Mouse (Mus musculus): Measurements from ENCODE around the gene Atp6v1g3. TPM values are rescaled to one million over a fixed set of nuclear protein-coding genes. Genes with fewer than 3 reads are reported as not detected.

Gene Atp6v1g3
- total and polyA plus RNA-seq, 2 experiments from 2014 or later: not detected

DNA sequence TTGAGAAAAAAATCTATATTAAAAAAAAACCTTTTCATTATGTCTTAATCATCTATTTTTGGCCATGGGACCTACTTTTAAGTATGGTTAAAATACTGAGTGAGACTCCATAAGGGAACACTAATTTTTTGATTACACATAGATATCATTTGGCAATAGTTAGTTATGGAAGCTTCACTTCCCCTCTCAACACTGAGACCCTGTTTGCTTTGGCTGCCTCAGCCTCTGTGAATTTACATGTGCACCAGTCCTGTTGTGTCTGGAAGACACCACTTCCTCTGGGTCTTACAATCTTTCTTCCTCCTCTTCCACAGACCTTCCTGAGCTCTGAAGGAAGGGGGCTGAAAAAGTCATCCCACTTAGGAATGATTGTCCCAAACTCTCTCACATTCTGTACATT, 11.1 kb upstream of the Atp6v1g3 start:
- Histone ChIP-seq H3K9me3 (ENCODE audit: low read length) (no peaks in the 10 kb centered on the region), H3K9ac (no peak overlapping the region), H3K4me2 (ENCODE audit: low read depth) (no peak overlapping the region), H3K27ac (ENCODE audit: low read depth, low read length) (no peak overlapping the region), H3K4me3 (ENCODE audit: low read depth, low read length) (no peak overlapping the region), H3K27me3 (ENCODE audit: insufficient read depth, low read length) (no peaks in the 10 kb centered on the region), H3K36me3 (ENCODE audit: insufficient read depth) (no peaks in the 10 kb centered on the region), H3K4me1 (ENCODE audit: insufficient read depth) (no peaks in the 10 kb centered on the region)
- DNase-seq (no peak), ATAC-seq (no peak)
- no peak for TF ChIP-seq CTCF (IDR thresholded peaks at IDR 0.05; ENCODE audit: low read depth)

- TF ChIP-seq CTCF (IDR thresholded peaks at IDR 0.05; ENCODE audit: low read depth): no peak
- Histone ChIP-seq H3K9ac (no peak overlapping the region), H3K9me3 (ENCODE audit: low read length) (no peaks in the 10 kb centered on the region), H3K36me3 (ENCODE audit: insufficient read depth) (no peaks in the 10 kb centered on the region), H3K4me1 (ENCODE audit: insufficient read depth) (no peaks in the 10 kb centered on the region), H3K27ac (ENCODE audit: low read depth, low read length) (no peak overlapping the region), H3K4me3 (ENCODE audit: low read depth, low read length) (no peak overlapping the region), H3K27me3 (ENCODE audit: insufficient read depth, low read length) (no peaks in the 10 kb centered on the region), H3K4me2 (ENCODE audit: low read depth) (no peak overlapping the region)
- no peak for DNase-seq
- 93% methylated on average over 5 of the region's 5 CpGs for WGBS
- no peak for ATAC-seq
These were observed 6.0 kb upstream of the Atp6v1g3 start for GRCm38 (mm10) chr1:138267465-138268055.

DNA sequence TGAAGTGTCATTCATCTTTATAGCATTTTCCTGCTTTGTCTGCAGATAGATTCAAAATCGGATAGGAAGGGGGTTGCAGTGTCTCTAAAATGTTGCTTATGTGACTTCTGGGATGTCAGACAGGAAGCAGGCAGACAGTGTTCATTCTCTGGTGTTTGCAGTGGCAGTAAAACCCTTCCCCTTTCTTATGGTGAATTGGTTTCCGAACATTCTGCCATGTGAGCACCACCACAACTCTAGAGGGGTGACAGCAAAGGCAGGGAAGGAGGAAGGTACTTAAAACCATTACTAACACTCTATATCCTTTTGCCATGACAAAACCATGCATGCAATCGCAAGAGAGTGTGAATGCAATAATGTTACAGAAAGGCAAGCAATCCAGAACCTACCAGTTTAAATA, 1.4 kb downstream of the Atp6v1g3 start:
- no peaks in the 10 kb centered on the region for H3K4me1 ChIP-seq (ENCODE audit: insufficient read depth)
- no peak overlapping the region for H3K9ac ChIP-seq
- H3K36me3 ChIP-seq (ENCODE audit: insufficient read depth): no peaks in the 10 kb centered on the region
- no peak for TF ChIP-seq CTCF (IDR thresholded peaks at IDR 0.05; ENCODE audit: low read depth)
- H3K4me2 ChIP-seq (ENCODE audit: low read depth): no peak overlapping the region
- no peak overlapping the region for H3K4me3 ChIP-seq (ENCODE audit: low read depth, low read length)
- H3K9me3 ChIP-seq (ENCODE audit: low read length): no peaks in the 10 kb centered on the region
- ATAC-seq: no peak
- 80% methylated on average over 3 of the region's 3 CpGs for WGBS
- no peaks in the 10 kb centered on the region for H3K27me3 ChIP-seq (ENCODE audit: insufficient read depth, low read length)
- no peak for DNase-seq
- H3K27ac ChIP-seq (ENCODE audit: low read depth, low read length): no peak overlapping the region

DNA sequence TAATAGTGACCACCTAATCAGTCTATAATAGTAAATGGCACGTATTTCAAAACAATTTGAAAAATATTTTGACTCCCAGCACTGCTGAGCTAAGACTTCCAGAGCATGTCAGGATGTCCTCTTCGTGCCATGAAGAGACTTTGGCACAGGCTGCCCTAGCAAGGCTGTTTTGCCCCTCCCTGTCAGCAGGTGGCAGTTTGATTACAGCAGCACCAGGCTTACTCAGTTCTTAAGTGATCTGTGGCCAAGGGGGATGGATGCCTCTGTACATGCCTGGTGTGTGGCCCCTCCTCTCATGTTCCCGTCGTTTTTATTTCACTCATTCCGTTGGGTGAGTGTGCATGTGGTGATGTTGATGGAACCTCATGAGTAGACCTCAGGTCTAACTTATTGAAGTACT, 2.3 kb downstream of the Atp6v1g3 start:
- no peak for TF ChIP-seq CTCF (IDR thresholded peaks at IDR 0.05; ENCODE audit: low read depth)
- ATAC-seq (no peak), DNase-seq (no peak)
- no peak overlapping the region for H3K9ac ChIP-seq
- no peaks in the 10 kb centered on the region for H3K27me3 ChIP-seq (ENCODE audit: insufficient read depth, low read length)
- 54% methylated on average over 5 of the region's 5 CpGs for WGBS
- H3K4me1 ChIP-seq (ENCODE audit: insufficient read depth): no peaks in the 10 kb centered on the region
- no peak overlapping the region for H3K4me2 ChIP-seq (ENCODE audit: low read depth)
- H3K27ac ChIP-seq (ENCODE audit: low read depth, low read length): no peak overlapping the region
- H3K4me3 ChIP-seq (ENCODE audit: low read depth, low read length): no peak overlapping the region
- no peaks in the 10 kb centered on the region for H3K9me3 ChIP-seq (ENCODE audit: low read length)
- H3K36me3 ChIP-seq (ENCODE audit: insufficient read depth): no peaks in the 10 kb centered on the region

DNA sequence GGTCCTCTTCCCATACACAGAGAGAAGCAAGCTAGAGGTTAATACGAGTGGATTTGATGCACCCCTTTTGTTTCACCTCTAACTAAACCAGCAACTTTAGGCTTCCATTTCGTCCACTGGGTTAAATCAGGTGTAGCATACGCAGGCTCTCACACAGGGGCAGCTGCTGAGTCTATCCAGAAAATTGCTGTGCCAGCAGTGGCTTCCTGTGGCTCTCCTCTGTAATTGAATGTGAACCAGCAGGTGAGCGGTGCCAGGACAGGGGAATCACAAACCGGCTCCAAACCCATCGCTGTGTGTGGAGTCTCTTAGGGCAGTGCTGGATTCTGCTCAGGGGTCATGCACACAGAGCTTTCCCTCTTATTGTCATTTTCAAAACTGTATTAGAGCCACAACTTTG, 7.6 kb downstream of the Atp6v1g3 start:
- 50% methylated on average over 6 of the region's 6 CpGs for WGBS
- no peak for TF ChIP-seq CTCF (IDR thresholded peaks at IDR 0.05; ENCODE audit: low read depth)
- H3K9me3 ChIP-seq (ENCODE audit: low read length): no peaks in the 10 kb centered on the region
- H3K36me3 ChIP-seq (ENCODE audit: insufficient read depth): no peaks in the 10 kb centered on the region
- ATAC-seq: no peak
- no peak overlapping the region for H3K27ac ChIP-seq (ENCODE audit: low read depth, low read length)
- no peaks in the 10 kb centered on the region for H3K27me3 ChIP-seq (ENCODE audit: insufficient read depth, low read length)
- no peak overlapping the region for H3K9ac ChIP-seq
- H3K4me3 ChIP-seq (ENCODE audit: low read depth, low read length): no peak overlapping the region
- no peak for DNase-seq
- no peak overlapping the region for H3K4me2 ChIP-seq (ENCODE audit: low read depth)
- no peaks in the 10 kb centered on the region for H3K4me1 ChIP-seq (ENCODE audit: insufficient read depth)

GRCm38 (mm10) chr1:138282413-138283141, 9.0 kb downstream of the Atp6v1g3 start:
- no peak overlapping the region for H3K4me2 ChIP-seq (ENCODE audit: low read depth)
- DNase-seq (peak; percentile 41), ATAC-seq (no peak)
- TF ChIP-seq CTCF (IDR thresholded peaks at IDR 0.05; ENCODE audit: low read depth): no peak
- no peaks in the 10 kb centered on the region for H3K4me1 ChIP-seq (ENCODE audit: insufficient read depth)
- H3K36me3 ChIP-seq (ENCODE audit: insufficient read depth): no peaks in the 10 kb centered on the region
- no peaks in the 10 kb centered on the region for H3K27me3 ChIP-seq (ENCODE audit: insufficient read depth, low read length)
- no peak overlapping the region for H3K4me3 ChIP-seq (ENCODE audit: low read depth, low read length)
- WGBS: 77% methylated on average over 3 of the region's 3 CpGs
- H3K9me3 ChIP-seq (ENCODE audit: low read length): no peaks in the 10 kb centered on the region
- no peak overlapping the region for H3K27ac ChIP-seq (ENCODE audit: low read depth, low read length)
- no peak overlapping the region for H3K9ac ChIP-seq

DNA sequence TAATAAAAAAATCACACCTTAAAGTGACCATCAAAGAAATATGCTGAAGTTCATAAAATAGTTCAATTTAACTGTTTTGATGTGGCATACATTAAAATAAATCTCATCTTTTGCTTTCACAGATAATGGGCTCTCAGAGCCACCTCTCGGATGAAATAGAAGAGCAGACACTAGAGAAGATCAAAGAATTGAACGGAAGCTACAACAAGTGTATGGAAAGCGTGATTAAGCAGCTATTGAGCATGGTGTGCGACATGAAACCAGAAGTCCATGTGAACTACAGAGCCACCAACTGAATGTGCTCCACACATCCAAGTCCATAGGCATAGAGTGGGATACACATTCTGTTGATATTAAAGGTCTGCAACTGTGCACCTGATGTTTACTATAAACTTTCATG, 14.1 kb downstream of the Atp6v1g3 start:
- Histone ChIP-seq H3K9me3 (ENCODE audit: low read length) (no peaks in the 10 kb centered on the region), H3K4me3 (ENCODE audit: low read depth, low read length) (no peak overlapping the region), H3K4me1 (ENCODE audit: insufficient read depth) (peaks cover 6% of the 10 kb centered on the region; the same call in 1 of the 2 replicates), H3K4me2 (ENCODE audit: low read depth) (no peak overlapping the region), H3K36me3 (ENCODE audit: insufficient read depth) (no peaks in the 10 kb centered on the region), H3K27ac (ENCODE audit: low read depth, low read length) (no peak overlapping the region), H3K9ac (no peak overlapping the region), H3K27me3 (ENCODE audit: insufficient read depth, low read length) (no peaks in the 10 kb centered on the region)
- ATAC-seq (no peak), DNase-seq (no peak)
- 90% methylated on average over 4 of the region's 4 CpGs for WGBS
- no peak for TF ChIP-seq CTCF (IDR thresholded peaks at IDR 0.05; ENCODE audit: low read depth)

Measured in forebrain, postnatal 0 days (tissue).